Mouse (Mus musculus) heart, embryonic 14.5 days (tissue): ENCODE measurements around the gene Tcea3. TPM values are rescaled to one million over a fixed set of nuclear protein-coding genes. Genes with fewer than 3 reads are reported as not detected.

Source experiments
- ATAC-seq: fragments of 200-750 bp; cut with Nextera tagmentation; 2 replicates; pipeline ENCODE4 v1.8.0; 2017; ENCODE audit warnings: low read depth, moderate TSS enrichment; ENCODE audit not compliant: insufficient number of reproducible peaks, insufficient read depth, low FRiP score
- H3K27ac ChIP-seq, 2 experiments: fragments of 200-500 bp in 1 of 2; fragments of 300-500 bp in 1 of 2; sonication (generic) in 1 of 2; replicated peaks in 1 of 2; 2 replicates each; pipeline ENCODE4 v1.5.1; 2012 to 2014; ENCODE audit warnings: low read depth in 2 of 2, low read length in 2 of 2, control low read depth in 1 of 2, mild to moderate bottlenecking in 1 of 2, mixed read lengths in 1 of 2; ENCODE audit not compliant: control insufficient read depth in 1 of 2, insufficient read depth in 1 of 2
- H3K27me3 ChIP-seq: fragments of 300-500 bp; sonication (generic); 2 replicates; pipeline ENCODE4 v1.6.1; 2014; ENCODE audit warnings: mild to moderate bottlenecking, low read length, control low read depth; ENCODE audit not compliant: control insufficient read depth, insufficient read depth
- H3K36me3 ChIP-seq: fragments of 300-500 bp; sonication (generic); 2 replicates; pipeline ENCODE4 v1.6.1; 2014; ENCODE audit warnings: mild to moderate bottlenecking, control low read depth, low read length, mixed read lengths; ENCODE audit not compliant: control insufficient read depth, insufficient read depth
- H3K4me1 ChIP-seq, 2 experiments: fragments of 200-500 bp in 1 of 2; fragments of 300-500 bp in 1 of 2; sonication (generic) in 1 of 2; 2 replicates each; pipeline ENCODE4 v1.6.1; 2012 to 2014; ENCODE audit warnings: low read length in 2 of 2, control low read depth in 1 of 2, mixed read lengths in 1 of 2; ENCODE audit not compliant: control insufficient read depth in 2 of 2, insufficient read depth in 2 of 2
- H3K4me2 ChIP-seq: fragments of 300-500 bp; sonication (generic); 2 replicates; pipeline ENCODE4 v1.6.1; 2014; ENCODE audit warnings: mild to moderate bottlenecking, low read length
- H3K4me3 ChIP-seq, 2 experiments: fragments of 200-500 bp in 1 of 2; fragments of 300-500 bp in 1 of 2; sonication (generic) in 1 of 2; 2 replicates each; pipeline ENCODE4 v1.5.1; 2012 to 2014; ENCODE audit warnings: low read length in 2 of 2, mild to moderate bottlenecking in 2 of 2, control low read depth in 1 of 2, low read depth in 1 of 2, moderate library complexity in 1 of 2; ENCODE audit not compliant: control insufficient read depth in 1 of 2, insufficient read depth in 1 of 2
- H3K9ac ChIP-seq: fragments of 300-500 bp; sonication (generic); 2 replicates; pipeline ENCODE4 v1.6.1; 2014; ENCODE audit warnings: mild to moderate bottlenecking, low read length
- H3K9me3 ChIP-seq: fragments of 300-500 bp; sonication (generic); 2 replicates; pipeline ENCODE4 v1.6.1; 2016; ENCODE audit warnings: low read length, control low read depth; ENCODE audit not compliant: control insufficient read depth
- WGBS: fragments of 180-500 bp; shearing (Covaris S2); extraction: QIAGEN DNeasy Blood & Tissue Kit; methylation state at CpG from one replicate; pipeline ENCODE4 v1.1.7; 2014; 5-methylcytosine and 5-hydroxymethylcytosine counted together
- polyA plus RNA-seq: library from polyadenylated mRNA; unstranded; fragments of >200 nt; fragmentation: Nextera tagmentation; extraction: Ambion mirVana; gene quantifications from 2 replicates; pipeline ENCODE4 v1.2.1, GENCODE M21; 2014

The Tcea3 gene
- polyA plus RNA-seq, 1 experiment from 2014 or later: 74.6 TPM

GRCm38 (mm10) chr4:136223549-136224239, 23.8 kb upstream of the Tcea3 start:
- Histone ChIP-seq H3K4me3 (no peak overlapping the region), H3K4me1 (peaks cover 21% of the 10 kb centered on the region in 2 experiments), H3K9ac (no peak overlapping the region), H3K36me3 (no peaks in the 10 kb centered on the region), H3K9me3 (no peaks in the 10 kb centered on the region), H3K27me3 (no peaks in the 10 kb centered on the region), H3K27ac (no peak overlapping the region), H3K4me2 (no peak overlapping the region)
- WGBS: 76% methylated on average over 13 of the region's 13 CpGs
- no peak for ATAC-seq

- Histone ChIP-seq H3K27ac (no peak overlapping the region), H3K27me3 (no peaks in the 10 kb centered on the region), H3K4me1 (peaks cover 16% of the 10 kb centered on the region in 2 experiments), H3K9ac (no peak overlapping the region), H3K36me3 (no peaks in the 10 kb centered on the region), H3K9me3 (no peaks in the 10 kb centered on the region), H3K4me2 (no peak overlapping the region), H3K4me3 (no peak overlapping the region)
- ATAC-seq: no peak
- 80% methylated on average over 5 of the region's 5 CpGs for WGBS
These were observed 23.3 kb upstream of the Tcea3 start for GRCm38 (mm10) chr4:136224240-136224559.

- H3K9me3 ChIP-seq: no peaks in the 10 kb centered on the region
- no peak overlapping the region for H3K4me2 ChIP-seq
- no peaks in the 10 kb centered on the region for H3K27me3 ChIP-seq
- no peak overlapping the region for H3K27ac ChIP-seq
- ATAC-seq: no peak
- H3K9ac ChIP-seq: no peak overlapping the region
- no peak overlapping the region for H3K4me3 ChIP-seq
- 75% methylated on average over 23 of the region's 23 CpGs for WGBS
- peaks cover 12 to 13% of the 10 kb centered on the region in 2 experiments; a peak in 3 of 4 replicates for H3K4me1 ChIP-seq
- no peaks in the 10 kb centered on the region for H3K36me3 ChIP-seq
These were observed 22.7 kb upstream of the Tcea3 start for GRCm38 (mm10) chr4:136224677-136225460.

GRCm38 (mm10) chr4:136227408-136227807, 20.1 kb upstream of the Tcea3 start:
- 48% methylated on average over 7 of the region's 7 CpGs for WGBS
- no peak for ATAC-seq
- Histone ChIP-seq H3K9me3 (no peaks in the 10 kb centered on the region), H3K9ac (no peak overlapping the region), H3K4me3 (no peak overlapping the region), H3K4me1 (peaks cover 4 to 6% of the 10 kb centered on the region in 2 experiments; a peak in 3 of 4 replicates), H3K36me3 (no peaks in the 10 kb centered on the region), H3K4me2 (no peak overlapping the region), H3K27me3 (no peaks in the 10 kb centered on the region), H3K27ac (no peak overlapping the region)

GRCm38 (mm10) chr4:136228640-136229039, 18.9 kb upstream of the Tcea3 start:
- Histone ChIP-seq H3K27me3 (no peaks in the 10 kb centered on the region), H3K4me1 (peaks cover 4 to 6% of the 10 kb centered on the region in 2 experiments; a peak in 3 of 4 replicates), H3K4me2 (no peak overlapping the region), H3K36me3 (no peaks in the 10 kb centered on the region), H3K4me3 (no peak overlapping the region), H3K9ac (no peak overlapping the region), H3K27ac (no peak overlapping the region), H3K9me3 (no peaks in the 10 kb centered on the region)
- no peak for ATAC-seq
- WGBS: 74% methylated on average over 5 of the region's 5 CpGs

GRCm38 (mm10) chr4:136238669-136239068, 8.9 kb upstream of the Tcea3 start:
- Histone ChIP-seq H3K9me3 (0 out of 2 replicates have a peak, but pooled peaks cover 2% of the 10 kb centered on the region), H3K27me3 (peaks cover 29% of the 10 kb centered on the region), H3K36me3 (no peaks in the 10 kb centered on the region; the same call in 1 of the 2 replicates), H3K4me3 (no peak overlapping the region; a peak in 1 of 4 replicates), H3K4me1 (peaks cover 3 to 7% of the 10 kb centered on the region in 2 experiments; a peak in 2 of 4 replicates), H3K4me2 (peak overlapping the region; percentile 48), H3K27ac (no peak overlapping the region), H3K9ac (0 out of 2 replicates have a peak overlapping the region, but pooled peaks have one; percentile 16)
- WGBS: 17% methylated on average over 13 of the region's 13 CpGs
- ATAC-seq: no peak

- no peak overlapping the region for H3K27ac ChIP-seq
- peaks cover 3 to 7% of the 10 kb centered on the region in 2 experiments; a peak in 2 of 4 replicates for H3K4me1 ChIP-seq
- no peak overlapping the region for H3K9ac ChIP-seq
- peaks cover 29% of the 10 kb centered on the region for H3K27me3 ChIP-seq
- H3K4me2 ChIP-seq: no peak overlapping the region
- H3K36me3 ChIP-seq: no peaks in the 10 kb centered on the region; the same call in 1 of the 2 replicates
- WGBS: 73% methylated on average over 9 of the region's 9 CpGs
- H3K4me3 ChIP-seq: no peak overlapping the region
- H3K9me3 ChIP-seq: 0 out of 2 replicates have a peak, but pooled peaks cover 2% of the 10 kb centered on the region
- ATAC-seq: no peak
These were observed 8.4 kb upstream of the Tcea3 start for GRCm38 (mm10) chr4:136239111-136239510.
